Mouse (Mus musculus): ENCODE measurements around the gene Stx11. TPM values are rescaled to one million over a fixed set of nuclear protein-coding genes. Genes with fewer than 3 reads are reported as not detected.

Gene Stx11
- polyA plus RNA-seq, 1 experiment from 2014 or later: 1.3 TPM

DNA sequence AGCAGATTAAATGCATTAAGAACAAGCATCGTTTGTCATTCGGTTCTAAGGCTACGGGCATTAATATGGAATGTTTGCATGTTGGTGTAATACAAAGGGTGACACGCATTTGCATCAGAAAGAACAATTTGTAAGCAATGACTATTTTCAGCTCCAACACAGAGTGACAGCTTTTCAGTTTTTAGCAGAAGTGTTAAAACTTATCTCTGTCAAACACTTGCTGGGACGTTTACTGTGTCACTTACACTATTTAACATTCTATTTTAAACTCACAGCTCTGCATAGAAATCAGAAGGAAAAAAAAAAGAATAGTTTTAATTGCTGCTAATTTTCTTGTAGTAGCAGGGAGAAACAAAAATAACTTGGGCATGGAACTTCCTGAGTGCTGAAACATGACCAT is 22.4 kb upstream of the Stx11 start:
- no peaks in the 10 kb centered on the region for H3K4me1 ChIP-seq (replicated peaks; ENCODE audit: control insufficient read depth, insufficient read depth, low read length)
- H3K36me3 ChIP-seq (ENCODE audit: control insufficient read depth, insufficient read depth): no peaks in the 10 kb centered on the region
- no peak overlapping the region for H3K4me2 ChIP-seq (ENCODE audit: low read length)
- ATAC-seq: peak; percentile 82
- H3K4me3 ChIP-seq (replicated peaks; ENCODE audit: low read length): no peak overlapping the region
- 22% methylated on average over 5 of the region's 5 CpGs for WGBS
- H3K9ac ChIP-seq (replicated peaks; ENCODE audit: low read depth, low read length): no peak overlapping the region
- H3K9me3 ChIP-seq (ENCODE audit: control insufficient read depth, low read length): no peaks in the 10 kb centered on the region
- H3K27ac ChIP-seq (ENCODE audit: low read length): no peak overlapping the region
- H3K27me3 ChIP-seq (replicated peaks; ENCODE audit: control insufficient read depth, insufficient read depth, low read length): no peaks in the 10 kb centered on the region

DNA sequence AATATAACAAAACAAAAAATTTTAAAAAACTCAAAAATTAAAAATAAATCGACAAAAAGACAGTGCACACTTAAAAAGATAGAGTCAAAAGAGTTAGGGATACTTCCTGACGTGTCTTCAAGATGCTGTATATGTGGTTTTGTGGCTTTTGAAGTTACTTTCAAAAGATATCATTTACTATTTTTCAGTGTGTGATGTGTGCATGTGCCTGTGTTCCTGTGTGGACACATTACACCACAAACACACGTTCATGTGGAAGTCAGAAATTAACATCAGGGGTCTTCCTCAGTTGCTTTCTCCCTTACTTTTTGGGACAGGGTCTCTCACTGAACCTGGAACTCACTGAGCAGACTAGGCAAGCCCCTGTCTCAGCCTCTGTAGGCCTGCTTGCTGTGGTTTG is 20.9 kb upstream of the Stx11 start:
- no peaks in the 10 kb centered on the region for H3K4me1 ChIP-seq (replicated peaks; ENCODE audit: control insufficient read depth, insufficient read depth, low read length)
- H3K36me3 ChIP-seq (ENCODE audit: control insufficient read depth, insufficient read depth): no peaks in the 10 kb centered on the region
- no peaks in the 10 kb centered on the region for H3K27me3 ChIP-seq (replicated peaks; ENCODE audit: control insufficient read depth, insufficient read depth, low read length)
- H3K4me3 ChIP-seq (replicated peaks; ENCODE audit: low read length): no peak overlapping the region
- H3K9me3 ChIP-seq (ENCODE audit: control insufficient read depth, low read length): no peaks in the 10 kb centered on the region
- no peak overlapping the region for H3K4me2 ChIP-seq (ENCODE audit: low read length)
- no peak overlapping the region for H3K27ac ChIP-seq (ENCODE audit: low read length)
- H3K9ac ChIP-seq (replicated peaks; ENCODE audit: low read depth, low read length): no peak overlapping the region
- no peak for ATAC-seq
- 86% methylated on average over 3 of the region's 3 CpGs for WGBS

DNA sequence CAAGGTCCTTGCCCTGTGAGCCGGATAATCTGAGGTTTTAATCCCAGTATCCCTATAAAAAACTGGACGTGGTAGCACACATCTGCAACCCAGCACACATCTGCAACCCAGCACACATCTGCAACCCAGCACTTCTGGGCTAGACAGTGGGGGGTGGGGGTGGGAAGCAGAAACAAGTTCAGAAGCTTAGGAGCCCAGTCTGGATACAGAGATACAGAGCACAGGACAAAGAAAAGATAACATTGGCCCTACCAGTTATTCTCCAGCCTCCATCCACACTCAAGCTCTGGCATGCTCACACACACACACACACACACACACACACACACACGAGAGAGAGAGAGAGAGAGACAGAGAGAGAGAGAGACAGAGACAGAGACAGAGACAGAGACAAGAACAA is 19.4 kb upstream of the Stx11 start:
- Histone ChIP-seq H3K9ac (replicated peaks; ENCODE audit: low read depth, low read length) (no peak overlapping the region), H3K27ac (ENCODE audit: low read length) (no peak overlapping the region)
- 68% methylated on average over 3 of the region's 3 CpGs for WGBS

DNA sequence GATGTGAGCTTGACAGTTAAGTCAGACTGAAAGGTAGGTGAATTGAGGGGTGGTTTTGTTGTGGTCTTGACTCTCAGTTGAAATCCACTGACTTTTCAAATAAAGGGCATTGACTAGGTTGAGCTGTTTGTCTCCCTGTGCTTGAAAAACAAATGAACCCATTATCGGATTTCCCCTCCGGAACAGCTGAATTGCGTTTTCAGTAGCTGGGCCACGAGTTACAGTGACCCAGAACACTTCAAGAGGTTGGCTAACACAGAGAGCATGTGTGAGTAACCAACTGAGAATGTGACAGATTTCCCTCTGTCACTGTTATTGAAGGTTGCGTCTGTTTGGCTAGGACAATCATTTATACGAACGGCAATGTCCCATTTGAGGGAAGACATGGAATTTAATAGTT is 17.0 kb upstream of the Stx11 start:
- no peak for ATAC-seq
- 83% methylated on average over 7 of the region's 7 CpGs for WGBS
- no peak overlapping the region for H3K4me2 ChIP-seq (ENCODE audit: low read length)

More for the DNA sequence above, 19.4 kb upstream of the Stx11 start:
- H3K4me3 ChIP-seq (replicated peaks; ENCODE audit: low read length): no peak overlapping the region
- H3K4me1 ChIP-seq (replicated peaks; ENCODE audit: control insufficient read depth, insufficient read depth, low read length): no peaks in the 10 kb centered on the region
- no peaks in the 10 kb centered on the region for H3K36me3 ChIP-seq (ENCODE audit: control insufficient read depth, insufficient read depth)
- no peaks in the 10 kb centered on the region for H3K27me3 ChIP-seq (replicated peaks; ENCODE audit: control insufficient read depth, insufficient read depth, low read length)
- H3K9me3 ChIP-seq (ENCODE audit: control insufficient read depth, low read length): no peaks in the 10 kb centered on the region
- H3K4me2 ChIP-seq (ENCODE audit: low read length): no peak overlapping the region
- ATAC-seq: no peak

DNA sequence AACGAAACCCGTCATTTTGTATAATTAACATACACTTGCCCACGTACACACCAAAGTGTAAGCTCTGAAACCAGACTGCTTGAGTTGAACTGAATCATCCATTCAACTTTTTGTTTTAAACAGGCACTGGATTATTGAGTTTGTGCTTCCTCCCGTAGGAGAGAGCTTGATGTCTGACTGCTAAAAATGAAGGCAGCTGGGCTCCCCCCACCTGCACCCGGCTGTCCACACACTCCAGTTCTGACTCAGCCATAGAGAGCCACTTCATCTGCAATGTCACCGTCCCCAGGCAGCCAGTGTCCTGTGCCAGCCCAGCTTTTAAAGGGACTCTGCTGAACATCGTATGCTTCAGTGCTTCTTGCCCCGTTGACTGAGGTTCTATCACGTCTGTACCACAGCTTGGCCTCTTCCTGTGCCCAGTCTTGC is 13.7 kb upstream of the Stx11 start:
- Histone ChIP-seq H3K9me3 (ENCODE audit: control insufficient read depth, low read length) (no peaks in the 10 kb centered on the region), H3K4me1 (replicated peaks; ENCODE audit: control insufficient read depth, insufficient read depth, low read length) (no peaks in the 10 kb centered on the region), H3K27ac (ENCODE audit: low read length) (no peak overlapping the region), H3K4me2 (ENCODE audit: low read length) (no peak overlapping the region), H3K9ac (replicated peaks; ENCODE audit: low read depth, low read length) (no peak overlapping the region), H3K4me3 (replicated peaks; ENCODE audit: low read length) (no peak overlapping the region), H3K36me3 (ENCODE audit: control insufficient read depth, insufficient read depth) (no peaks in the 10 kb centered on the region), H3K27me3 (replicated peaks; ENCODE audit: control insufficient read depth, insufficient read depth, low read length) (no peaks in the 10 kb centered on the region)
- no peak for ATAC-seq
- WGBS: 72% methylated on average over 9 of the region's 9 CpGs

More for the DNA sequence above, 17.0 kb upstream of the Stx11 start:
- no peaks in the 10 kb centered on the region for H3K36me3 ChIP-seq (ENCODE audit: control insufficient read depth, insufficient read depth)
- no peaks in the 10 kb centered on the region for H3K4me1 ChIP-seq (replicated peaks; ENCODE audit: control insufficient read depth, insufficient read depth, low read length)
- H3K9ac ChIP-seq (replicated peaks; ENCODE audit: low read depth, low read length): no peak overlapping the region
- H3K27me3 ChIP-seq (replicated peaks; ENCODE audit: control insufficient read depth, insufficient read depth, low read length): no peaks in the 10 kb centered on the region
- H3K9me3 ChIP-seq (ENCODE audit: control insufficient read depth, low read length): no peaks in the 10 kb centered on the region
- no peak overlapping the region for H3K4me3 ChIP-seq (replicated peaks; ENCODE audit: low read length)
- no peak overlapping the region for H3K27ac ChIP-seq (ENCODE audit: low read length)

DNA sequence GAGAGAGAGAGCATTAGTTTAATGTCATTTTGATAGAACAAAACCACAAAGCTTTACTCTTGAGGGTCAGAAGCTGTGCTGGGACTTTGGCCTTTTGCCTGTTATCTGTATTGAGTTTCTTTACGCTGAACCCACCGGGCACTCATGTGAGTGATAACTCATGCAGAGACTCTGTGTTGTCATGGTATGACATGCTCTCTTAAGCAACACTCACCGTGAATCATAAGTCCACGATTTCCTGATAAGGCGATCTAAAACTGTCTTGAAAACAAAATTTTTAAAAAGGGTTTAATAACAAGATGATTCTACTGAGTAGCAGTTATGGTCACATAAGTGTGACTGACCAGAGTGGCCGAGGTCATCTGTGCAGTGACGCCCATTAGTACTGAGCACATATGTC is 12.5 kb upstream of the Stx11 start:
- 97% methylated on average over 7 of the region's 7 CpGs for WGBS
- H3K27ac ChIP-seq (ENCODE audit: low read length): no peak overlapping the region
- H3K27me3 ChIP-seq (replicated peaks; ENCODE audit: control insufficient read depth, insufficient read depth, low read length): no peaks in the 10 kb centered on the region

DNA sequence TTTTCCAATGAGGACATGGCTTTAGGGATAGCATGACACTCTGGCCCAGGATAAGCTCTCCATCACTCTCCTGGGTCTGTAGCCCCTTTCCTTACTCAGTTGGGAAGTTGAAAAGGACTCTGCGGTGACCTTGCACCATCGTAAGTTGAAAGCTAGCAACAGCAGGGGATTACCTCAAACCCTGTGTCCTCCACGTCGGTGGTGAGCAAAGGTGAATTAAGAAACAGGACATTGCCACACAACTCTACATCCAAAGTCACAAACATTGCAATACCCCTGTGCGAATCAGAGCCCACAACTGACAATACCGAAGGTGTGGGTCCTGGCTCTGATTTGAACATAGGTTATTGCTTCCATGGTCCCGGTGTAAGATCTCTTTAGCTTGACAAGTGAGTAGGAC is 11.9 kb upstream of the Stx11 start:
- Histone ChIP-seq H3K4me2 (ENCODE audit: low read length) (no peak overlapping the region), H3K4me3 (replicated peaks; ENCODE audit: low read length) (no peak overlapping the region), H3K9ac (replicated peaks; ENCODE audit: low read depth, low read length) (no peak overlapping the region), H3K36me3 (ENCODE audit: control insufficient read depth, insufficient read depth) (no peaks in the 10 kb centered on the region), H3K27me3 (replicated peaks; ENCODE audit: control insufficient read depth, insufficient read depth, low read length) (no peaks in the 10 kb centered on the region), H3K4me1 (replicated peaks; ENCODE audit: control insufficient read depth, insufficient read depth, low read length) (no peaks in the 10 kb centered on the region), H3K9me3 (ENCODE audit: control insufficient read depth, low read length) (no peaks in the 10 kb centered on the region), H3K27ac (ENCODE audit: low read length) (no peak overlapping the region)
- ATAC-seq: no peak
- WGBS: 83% methylated on average over 7 of the region's 7 CpGs

More for the DNA sequence above, 12.5 kb upstream of the Stx11 start:
- H3K4me2 ChIP-seq (ENCODE audit: low read length): no peak overlapping the region
- H3K36me3 ChIP-seq (ENCODE audit: control insufficient read depth, insufficient read depth): no peaks in the 10 kb centered on the region
- no peak overlapping the region for H3K4me3 ChIP-seq (replicated peaks; ENCODE audit: low read length)
- H3K4me1 ChIP-seq (replicated peaks; ENCODE audit: control insufficient read depth, insufficient read depth, low read length): no peaks in the 10 kb centered on the region
- H3K9me3 ChIP-seq (ENCODE audit: control insufficient read depth, low read length): no peaks in the 10 kb centered on the region
- ATAC-seq: no peak
- H3K9ac ChIP-seq (replicated peaks; ENCODE audit: low read depth, low read length): no peak overlapping the region

DNA sequence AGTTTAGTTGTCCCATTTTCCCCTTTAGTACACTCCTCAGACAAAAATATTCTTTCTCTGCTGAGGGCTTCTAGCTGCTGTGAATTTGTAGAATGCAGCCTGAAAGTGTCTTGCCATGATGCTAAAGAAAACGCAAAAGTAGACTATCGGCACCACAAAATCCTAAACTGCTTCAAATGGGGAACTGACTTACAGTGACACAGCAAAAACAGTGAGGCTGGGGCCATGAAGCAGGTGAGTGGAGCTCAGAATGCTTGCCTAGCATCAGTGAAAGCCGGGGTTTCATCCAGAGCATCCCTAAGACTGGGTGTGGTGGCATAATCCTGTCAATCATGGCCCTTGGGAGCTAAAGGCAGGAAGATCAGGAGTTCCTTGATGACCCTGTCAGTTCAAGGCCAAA is 11.4 kb upstream of the Stx11 start:
- WGBS: 86% methylated on average over 3 of the region's 3 CpGs
- no peak overlapping the region for H3K27ac ChIP-seq (ENCODE audit: low read length)
- no peaks in the 10 kb centered on the region for H3K9me3 ChIP-seq (ENCODE audit: control insufficient read depth, low read length)
- H3K27me3 ChIP-seq (replicated peaks; ENCODE audit: control insufficient read depth, insufficient read depth, low read length): no peaks in the 10 kb centered on the region
- no peaks in the 10 kb centered on the region for H3K4me1 ChIP-seq (replicated peaks; ENCODE audit: control insufficient read depth, insufficient read depth, low read length)
- H3K4me2 ChIP-seq (ENCODE audit: low read length): no peak overlapping the region
- H3K36me3 ChIP-seq (ENCODE audit: control insufficient read depth, insufficient read depth): no peaks in the 10 kb centered on the region
- no peak overlapping the region for H3K4me3 ChIP-seq (replicated peaks; ENCODE audit: low read length)
- H3K9ac ChIP-seq (replicated peaks; ENCODE audit: low read depth, low read length): no peak overlapping the region
- ATAC-seq: no peak

DNA sequence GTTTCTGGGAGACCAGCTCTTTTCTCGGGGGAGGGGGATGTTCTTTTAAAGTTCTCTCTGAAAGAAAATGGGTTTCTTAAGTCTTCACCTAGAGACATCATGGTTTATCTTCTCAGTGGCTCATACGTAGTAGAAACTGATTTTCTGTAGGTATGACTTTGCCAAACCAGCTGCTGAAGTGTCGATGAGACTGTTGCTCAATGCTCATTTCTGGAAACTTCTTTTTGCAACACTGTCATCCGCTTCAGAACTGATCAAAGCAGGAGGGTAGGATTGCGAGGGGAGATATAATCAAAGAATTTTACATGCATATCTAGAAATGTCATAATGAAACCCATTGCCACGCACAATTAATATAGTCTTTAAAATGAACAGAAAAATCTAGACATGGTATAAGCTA is 10.5 kb upstream of the Stx11 start:
- Histone ChIP-seq H3K36me3 (ENCODE audit: control insufficient read depth, insufficient read depth) (no peaks in the 10 kb centered on the region), H3K4me1 (replicated peaks; ENCODE audit: control insufficient read depth, insufficient read depth, low read length) (no peaks in the 10 kb centered on the region), H3K27me3 (replicated peaks; ENCODE audit: control insufficient read depth, insufficient read depth, low read length) (no peaks in the 10 kb centered on the region), H3K9me3 (ENCODE audit: control insufficient read depth, low read length) (no peaks in the 10 kb centered on the region), H3K4me2 (ENCODE audit: low read length) (no peak overlapping the region), H3K4me3 (replicated peaks; ENCODE audit: low read length) (no peak overlapping the region), H3K9ac (replicated peaks; ENCODE audit: low read depth, low read length) (no peak overlapping the region), H3K27ac (ENCODE audit: low read length) (no peak overlapping the region)
- no peak for ATAC-seq
- 93% methylated on average over 6 of the region's 6 CpGs for WGBS

DNA sequence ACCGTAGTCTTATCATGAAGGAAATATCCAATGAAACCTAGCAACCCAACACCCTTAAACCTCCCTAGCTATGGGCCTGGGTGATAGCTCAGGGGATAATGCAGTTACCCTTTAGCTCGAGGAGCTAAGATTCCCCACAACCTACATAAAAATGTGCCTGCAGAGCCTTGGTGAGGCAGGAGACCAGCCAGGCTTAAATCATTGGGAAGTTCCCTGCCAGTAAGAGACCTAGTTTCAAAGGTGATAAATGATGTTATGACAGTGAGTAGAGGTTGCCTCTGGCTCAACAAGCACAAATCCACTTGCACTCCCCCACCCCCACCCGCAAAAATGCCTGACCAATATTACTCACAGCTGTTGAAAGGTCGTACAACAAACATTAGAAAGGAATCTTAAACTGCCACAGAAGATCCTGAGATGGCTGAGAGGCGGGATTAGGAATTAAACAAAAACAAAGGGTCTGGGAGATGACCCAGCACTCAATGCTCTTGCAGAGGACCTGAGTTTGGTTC is 1.6 kb upstream of the Stx11 start:
- Histone ChIP-seq H3K27ac (ENCODE audit: low read length) (no peak overlapping the region), H3K9me3 (ENCODE audit: control insufficient read depth, low read length) (no peaks in the 10 kb centered on the region), H3K9ac (replicated peaks; ENCODE audit: low read depth, low read length) (no peak overlapping the region), H3K4me3 (replicated peaks; ENCODE audit: low read length) (no peak overlapping the region), H3K4me1 (replicated peaks; ENCODE audit: control insufficient read depth, insufficient read depth, low read length) (peaks cover 5% of the 10 kb centered on the region; the same call in 1 of the 2 replicates), H3K36me3 (ENCODE audit: control insufficient read depth, insufficient read depth) (no peaks in the 10 kb centered on the region), H3K4me2 (ENCODE audit: low read length) (no peak overlapping the region), H3K27me3 (replicated peaks; ENCODE audit: control insufficient read depth, insufficient read depth, low read length) (no peaks in the 10 kb centered on the region; the same call in 1 of the 2 replicates)
- WGBS: 86% methylated on average over 5 of the region's 5 CpGs
- ATAC-seq: no peak

Measured in forebrain, embryonic 16.5 days (tissue).